Mouse (Mus musculus) liver, postnatal 0 days (tissue): Measurements from ENCODE around the gene Lrrc51. TPM values are rescaled to one million over a fixed set of nuclear protein-coding genes. Genes with fewer than 3 reads are reported as not detected.

Source experiments
- ATAC-seq: fragments of 200-750 bp; cut with Nextera tagmentation; 2 replicates; pipeline ENCODE4 v1.8.0; 2017; ENCODE audit warnings: mild to moderate bottlenecking, moderate library complexity
- DNase-seq: peaks from one replicate; pipeline ENCODE4 v3.0.0-alpha.2; 2016
- H3K27ac ChIP-seq: fragments of 300-500 bp; sonication (generic); 2 replicates; pipeline ENCODE4 v1.5.1; 2014; ENCODE audit warnings: antibody characterized with exemption, moderate library complexity, mild to moderate bottlenecking, low read depth
- H3K27me3 ChIP-seq: fragments of 300-500 bp; sonication (generic); 2 replicates; pipeline ENCODE4 v1.6.1; 2014; ENCODE audit warnings: low read length, control low read depth, mixed read lengths; ENCODE audit not compliant: insufficient read depth
- H3K36me3 ChIP-seq: fragments of 300-500 bp; sonication (generic); replicated peaks from 2 replicates; pipeline ENCODE4 v1.6.1; 2014; ENCODE audit warnings: mild to moderate bottlenecking, control low read depth, low read length, moderate library complexity, mixed read lengths; ENCODE audit not compliant: insufficient read depth
- H3K4me1 ChIP-seq: fragments of 300-500 bp; sonication (generic); 2 replicates; pipeline ENCODE4 v1.6.1; 2014; ENCODE audit warnings: antibody characterized with exemption, mild to moderate bottlenecking, control low read depth; ENCODE audit not compliant: insufficient read depth
- H3K4me2 ChIP-seq: fragments of 300-500 bp; sonication (generic); 2 replicates; pipeline ENCODE4 v1.6.1; 2014; ENCODE audit warnings: low read depth, mild to moderate bottlenecking, low read length, moderate library complexity, mixed read lengths
- H3K4me3 ChIP-seq: fragments of 300-500 bp; sonication (generic); 2 replicates; pipeline ENCODE4 v1.5.1; 2014; ENCODE audit warnings: low read depth, low read length
- H3K9ac ChIP-seq: fragments of 300-500 bp; sonication (generic); replicated peaks from 2 replicates; pipeline ENCODE4 v1.6.1; 2014; ENCODE audit warnings: mild to moderate bottlenecking, moderate library complexity
- H3K9me3 ChIP-seq: fragments of 300-500 bp; sonication (generic); 2 replicates; pipeline ENCODE4 v1.6.1; 2016; ENCODE audit warnings: mild to moderate bottlenecking, control low read depth, low read length, mixed read lengths
- CTCF ChIP-seq: sonication (generic); IDR thresholded peaks from 2 replicates; pipeline ENCODE4 v1.5.1; 2016; ENCODE audit warnings: antibody characterized with exemption, low read depth
- EP300 ChIP-seq: IDR thresholded peaks from 2 replicates; pipeline ENCODE4 v1.6.1; 2016; ENCODE audit warnings: antibody characterized with exemption, low read depth, mild to moderate bottlenecking
- WGBS: fragments of 180-500 bp; shearing (Covaris S2); extraction: QIAGEN DNeasy Blood & Tissue Kit; methylation state at CpG from one replicate; pipeline ENCODE4 v1.1.7; 2014; ENCODE audit not compliant: insufficient replicate concordance; 5-methylcytosine and 5-hydroxymethylcytosine counted together
- polyA plus RNA-seq: library from polyadenylated mRNA; unstranded; fragments of >200 nt; fragmentation: Nextera tagmentation; extraction: Ambion mirVana; gene quantifications from 2 replicates; pipeline ENCODE4 v1.2.1, GENCODE M21; 2015

The Lrrc51 gene
- polyA plus RNA-seq, 1 experiment from 2014 or later, result 3.1 TPM

GRCm38 (mm10) chr7:101882413-101883154, 51.1 kb downstream of the Lrrc51 start:
- 0 out of 2 replicates have a peak overlapping the region, but pooled peaks have one; percentile 16 for H3K27ac ChIP-seq
- no peak overlapping the region for H3K9ac ChIP-seq
- TF ChIP-seq EP300, result peak; percentile 40; the same call in 1 of the 2 replicates
- no peak for TF ChIP-seq CTCF
- H3K36me3 ChIP-seq, result no peaks in the 10 kb centered on the region
- H3K4me1 ChIP-seq, result no peaks in the 10 kb centered on the region
- ATAC-seq, result peak; percentile 57; the same call in 1 of the 2 replicates
- WGBS, result 68% methylated on average over 9 of the region's 9 CpGs
- DNase-seq, result no peak
- no peak overlapping the region for H3K4me3 ChIP-seq
- no peaks in the 10 kb centered on the region for H3K9me3 ChIP-seq
- no peak overlapping the region for H3K4me2 ChIP-seq
- no peaks in the 10 kb centered on the region for H3K27me3 ChIP-seq

GRCm38 (mm10) chr7:101880855-101881254, 52.8 kb downstream of the Lrrc51 start:
- no peak overlapping the region for H3K9ac ChIP-seq
- no peaks in the 10 kb centered on the region for H3K9me3 ChIP-seq
- TF ChIP-seq CTCF (no peak), EP300 (no peak)
- WGBS, result 54% methylated on average over 4 of the region's 4 CpGs
- H3K27ac ChIP-seq, result no peak overlapping the region
- H3K4me1 ChIP-seq, result no peaks in the 10 kb centered on the region
- H3K27me3 ChIP-seq, result no peaks in the 10 kb centered on the region
- no peak overlapping the region for H3K4me3 ChIP-seq
- no peaks in the 10 kb centered on the region for H3K36me3 ChIP-seq
- DNase-seq (no peak), ATAC-seq (no peak)
- H3K4me2 ChIP-seq, result no peak overlapping the region

GRCm38 (mm10) chr7:101875978-101876377, 57.7 kb downstream of the Lrrc51 start:
- ATAC-seq (no peak), DNase-seq (no peak)
- Histone ChIP-seq H3K27me3 (no peaks in the 10 kb centered on the region), H3K4me1 (no peaks in the 10 kb centered on the region), H3K36me3 (no peaks in the 10 kb centered on the region), H3K9me3 (no peaks in the 10 kb centered on the region), H3K4me2 (no peak overlapping the region), H3K9ac (no peak overlapping the region), H3K4me3 (no peak overlapping the region), H3K27ac (no peak overlapping the region)
- WGBS, result 73% methylated on average over 1 of the region's 1 CpGs
- TF ChIP-seq CTCF (no peak), EP300 (no peak)

GRCm38 (mm10) chr7:101871296-101871695, 62.4 kb downstream of the Lrrc51 start:
- H3K4me1 ChIP-seq, result no peaks in the 10 kb centered on the region
- H3K4me2 ChIP-seq, result no peak overlapping the region
- no peak overlapping the region for H3K9ac ChIP-seq
- no peaks in the 10 kb centered on the region for H3K27me3 ChIP-seq
- TF ChIP-seq CTCF (peak; percentile 18; the same call in 1 of the 2 replicates), EP300 (no peak)
- no peak overlapping the region for H3K4me3 ChIP-seq
- DNase-seq, result no peak
- H3K27ac ChIP-seq, result 0 out of 2 replicates have a peak overlapping the region, but pooled peaks have one; percentile 4
- ATAC-seq, result peak; percentile 27; the same call in 1 of the 2 replicates
- no peaks in the 10 kb centered on the region for H3K36me3 ChIP-seq
- 49% methylated on average over 3 of the region's 3 CpGs for WGBS
- no peaks in the 10 kb centered on the region for H3K9me3 ChIP-seq

- no peaks in the 10 kb centered on the region for H3K36me3 ChIP-seq
- H3K4me1 ChIP-seq, result no peaks in the 10 kb centered on the region
- H3K4me3 ChIP-seq, result no peak within 1 kb of the TSS
- H3K4me2 ChIP-seq, result no peak within 1 kb of the TSS
- no peak within 1 kb of the TSS for H3K9ac ChIP-seq
- DNase-seq (no peak), ATAC-seq (no peak)
- H3K27ac ChIP-seq, result 0 out of 2 replicates have a peak within 1 kb of the TSS, but pooled peaks have one; percentile 4
- TF ChIP-seq EP300, result no peak
- TF ChIP-seq CTCF, result no peak
- no peaks in the 10 kb centered on the region for H3K9me3 ChIP-seq
- WGBS, result 50% methylated on average over 2 of the region's 2 CpGs
- H3K27me3 ChIP-seq, result no peaks in the 10 kb centered on the region
These were observed 63.1 kb downstream of the Lrrc51 start, which contains the start of gene Folr1 for GRCm38 (mm10) chr7:101870629-101871028. Gene Folr1, minus strand, starts transcription at chr7:101870788.

GRCm38 (mm10) chr7:101869163-101869500, 64.6 kb downstream of the Lrrc51 start:
- Histone ChIP-seq H3K27ac (no peak overlapping the region), H3K4me2 (no peak overlapping the region)
- TF ChIP-seq CTCF (no peak), EP300 (no peak)

More at GRCm38 (mm10) chr7:101869163-101869500, 64.6 kb downstream of the Lrrc51 start:
- Histone ChIP-seq H3K36me3 (no peaks in the 10 kb centered on the region), H3K9ac (no peak overlapping the region), H3K27me3 (no peaks in the 10 kb centered on the region), H3K4me1 (no peaks in the 10 kb centered on the region), H3K9me3 (no peaks in the 10 kb centered on the region), H3K4me3 (no peak overlapping the region)
- WGBS, result 83% methylated on average over 7 of the region's 7 CpGs
- no peak for ATAC-seq
- no peak for DNase-seq
